Mouse (Mus musculus) telencephalon, adult 2 months (tissue): Measurements from ENCODE around the gene Khdc3.
"Not testable (repeated sequence)": the region's sequence is repeated elsewhere in the genome, so short reads cannot be mapped to it uniquely, and the experiment has no call there.

Experiments used
- DNase-seq: peaks from one replicate; pipeline ENCODE4 v3.0.0-alpha.2; 2011; ENCODE audit warnings: low read depth, low spot score

The Khdc3 gene

GRCm38 (mm10) chr9:73097898-73098297, 3.7 kb upstream of the Khdc3 start:
- no peak for DNase-seq

DNA sequence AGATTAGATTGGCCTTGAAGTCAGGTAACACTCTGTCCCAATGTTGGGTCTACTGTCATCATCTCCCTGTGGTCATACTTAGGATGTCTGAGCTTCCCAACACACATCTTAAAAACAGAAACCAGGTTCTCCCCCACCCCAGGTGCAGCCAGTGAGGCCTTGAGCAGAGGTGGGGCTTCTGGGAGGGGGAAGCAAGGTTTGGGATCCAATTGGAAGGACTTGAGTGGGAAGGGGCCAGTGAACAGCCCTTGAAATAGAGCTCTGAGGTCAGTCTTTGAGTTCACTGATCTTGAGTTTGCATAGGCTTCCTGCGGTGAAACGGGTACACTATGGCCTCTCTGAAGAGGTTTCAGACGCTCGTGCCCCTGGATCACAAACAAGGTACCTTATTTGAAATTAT, 545 bp downstream of the Khdc3 start, which contains the start of gene Gm20509:
Gene Gm20509 (plus strand): TSS at position 290 of the 400 bp plus-strand sequence.
- no peak for DNase-seq

DNA sequence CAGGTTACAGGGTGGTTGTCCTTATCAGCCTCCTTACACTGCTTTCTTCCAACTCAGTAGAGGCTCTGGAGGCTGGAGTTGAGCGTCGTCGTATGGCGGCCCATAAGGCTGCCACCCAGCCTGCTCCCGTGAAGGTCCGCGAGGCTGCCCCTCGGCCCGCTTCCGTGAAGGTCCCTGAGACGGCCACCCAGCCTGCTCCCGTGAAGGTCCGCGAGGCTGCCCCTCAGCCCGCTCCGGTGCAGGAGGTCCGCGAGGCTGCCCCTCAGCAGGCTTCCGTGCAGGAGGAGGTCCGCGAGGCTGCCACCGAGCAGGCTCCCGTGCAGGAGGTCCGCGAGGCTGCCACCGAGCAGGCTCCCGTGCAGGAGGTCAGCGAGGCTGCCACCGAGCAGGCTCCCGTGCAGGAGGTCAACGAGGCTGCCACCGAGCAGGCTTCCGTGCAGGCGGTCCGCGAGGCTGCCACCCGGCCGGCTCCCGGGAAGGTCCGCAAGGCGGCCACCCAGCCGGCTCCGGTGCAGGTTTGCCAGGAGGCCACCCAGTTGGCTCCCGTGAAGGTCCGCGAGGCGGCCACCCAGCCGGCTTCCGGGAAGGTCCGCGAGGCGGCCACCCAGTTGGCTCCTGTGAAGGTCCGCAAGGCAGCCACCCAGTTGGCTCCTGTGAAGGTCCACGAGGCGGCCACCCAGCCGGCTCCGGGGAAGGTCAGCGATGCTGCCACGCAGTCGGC, 1.7 kb downstream of the Khdc3 start:
- DNase-seq: no peak

DNA sequence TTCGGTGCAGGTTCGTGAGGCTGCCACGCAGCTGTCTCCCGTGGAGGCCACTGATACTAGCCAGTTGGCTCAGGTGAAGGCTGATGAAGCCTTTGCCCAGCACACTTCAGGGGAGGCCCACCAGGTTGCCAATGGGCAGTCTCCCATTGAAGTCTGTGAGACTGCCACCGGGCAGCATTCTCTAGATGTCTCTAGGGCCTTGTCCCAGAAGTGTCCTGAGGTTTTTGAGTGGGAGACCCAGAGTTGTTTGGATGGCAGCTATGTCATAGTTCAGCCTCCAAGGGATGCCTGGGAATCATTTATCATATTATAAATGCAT, 2.2 kb downstream of the Khdc3 start:
- no peak for DNase-seq

DNA sequence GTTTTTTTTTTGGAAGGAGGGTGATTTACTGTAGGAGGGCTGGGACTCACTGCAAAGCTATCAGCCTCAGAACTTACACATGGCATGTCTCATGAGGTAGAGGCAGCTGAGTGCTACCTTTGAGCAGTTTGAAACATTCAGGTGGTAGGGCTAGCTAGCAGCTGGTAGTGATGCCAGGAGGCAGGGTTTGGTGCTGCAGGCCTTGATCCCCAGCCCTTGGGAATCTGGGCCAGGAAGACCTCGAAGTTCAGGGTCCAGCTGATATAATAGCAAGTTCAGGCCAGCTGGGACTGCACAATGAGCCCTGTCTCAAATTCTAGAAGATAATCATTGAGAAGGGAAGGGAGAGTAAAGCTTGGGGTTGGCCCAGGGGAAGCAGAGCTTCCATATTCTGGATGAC, 3.5 kb downstream of the Khdc3 start:
- no peak for DNase-seq

GRCm38 (mm10) chr9:73105771-73106170, 4.1 kb downstream of the Khdc3 start:
- DNase-seq: no peak

GRCm38 (mm10) chr9:73112919-73113906, 11.6 kb downstream of the Khdc3 start, which contains the start of gene Rsl24d1:
Rsl24d1 (plus strand) TSS chr9:73113426.
- DNase-seq: peak; percentile 97

GRCm38 (mm10) chr9:73116704-73117103, 15.1 kb downstream of the Khdc3 start:
- not testable (repeated sequence) for DNase-seq

DNA sequence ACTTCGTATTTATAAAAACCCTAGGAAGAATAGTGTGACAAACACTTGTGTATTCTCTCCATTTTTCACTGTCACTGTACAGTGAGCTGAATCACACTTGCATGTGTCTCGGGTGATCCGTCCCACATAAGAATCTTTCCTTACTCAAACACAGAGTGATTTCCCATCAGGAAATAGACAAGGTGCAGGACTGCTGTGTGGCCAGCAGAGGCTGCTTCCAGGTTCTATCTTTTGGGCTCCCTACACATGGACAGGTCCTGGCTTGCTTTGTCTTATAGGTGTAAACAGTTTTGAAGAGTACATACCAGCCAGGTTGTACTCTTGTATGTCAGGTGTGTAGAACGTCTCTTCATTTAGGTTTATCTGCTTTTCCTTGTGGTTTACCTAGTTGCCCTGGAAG, 16.4 kb downstream of the Khdc3 start:
- DNase-seq: no peak

DNA sequence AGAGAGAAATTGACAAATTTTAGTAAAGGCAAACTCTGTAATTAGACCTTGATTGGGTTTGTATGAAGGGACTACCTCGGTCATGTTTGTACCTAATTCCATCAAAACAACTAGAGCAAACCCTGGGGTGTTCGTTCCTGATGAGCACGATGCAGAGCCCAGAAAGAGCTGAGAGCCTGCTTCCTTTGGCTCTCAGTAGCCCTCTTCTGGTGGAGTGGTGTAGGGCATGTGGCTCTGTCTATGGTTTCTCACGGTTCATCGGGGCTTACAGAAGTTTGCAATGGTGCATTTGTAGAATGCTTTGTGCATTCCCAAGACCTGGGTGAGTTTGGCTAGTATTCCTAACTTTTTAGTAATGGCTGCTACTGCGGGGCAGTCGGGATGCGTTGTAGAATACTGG, 20.1 kb downstream of the Khdc3 start:
- DNase-seq: no peak

GRCm38 (mm10) chr9:73125043-73125570, 23.5 kb downstream of the Khdc3 start:
- DNase-seq: no peak

DNA sequence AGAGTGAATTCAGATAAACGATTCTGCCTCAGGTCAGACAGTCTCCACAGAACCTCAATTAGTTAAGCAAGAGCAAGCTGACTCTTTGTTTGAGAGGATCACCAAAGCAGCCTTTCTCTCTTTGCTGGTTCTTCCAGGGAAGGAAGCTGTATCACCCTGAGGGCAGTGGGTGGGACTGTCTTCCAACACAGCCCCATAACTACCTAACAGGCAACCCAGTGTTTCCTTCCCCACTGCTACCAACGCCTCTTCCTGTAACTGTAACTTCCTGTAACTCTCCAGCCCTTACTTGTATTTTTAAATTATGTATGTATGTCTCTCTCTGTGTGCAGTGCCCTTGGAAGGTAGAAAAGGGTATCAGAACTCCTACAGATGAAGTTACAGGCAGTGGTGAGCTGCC, 25.8 kb downstream of the Khdc3 start:
- no peak for DNase-seq

GRCm38 (mm10) chr9:73129875-73130274, 28.2 kb downstream of the Khdc3 start:
- DNase-seq: no peak

- DNase-seq: no peak
Measured at GRCm38 (mm10) chr9:73130529-73130928, 28.9 kb downstream of the Khdc3 start.

DNA sequence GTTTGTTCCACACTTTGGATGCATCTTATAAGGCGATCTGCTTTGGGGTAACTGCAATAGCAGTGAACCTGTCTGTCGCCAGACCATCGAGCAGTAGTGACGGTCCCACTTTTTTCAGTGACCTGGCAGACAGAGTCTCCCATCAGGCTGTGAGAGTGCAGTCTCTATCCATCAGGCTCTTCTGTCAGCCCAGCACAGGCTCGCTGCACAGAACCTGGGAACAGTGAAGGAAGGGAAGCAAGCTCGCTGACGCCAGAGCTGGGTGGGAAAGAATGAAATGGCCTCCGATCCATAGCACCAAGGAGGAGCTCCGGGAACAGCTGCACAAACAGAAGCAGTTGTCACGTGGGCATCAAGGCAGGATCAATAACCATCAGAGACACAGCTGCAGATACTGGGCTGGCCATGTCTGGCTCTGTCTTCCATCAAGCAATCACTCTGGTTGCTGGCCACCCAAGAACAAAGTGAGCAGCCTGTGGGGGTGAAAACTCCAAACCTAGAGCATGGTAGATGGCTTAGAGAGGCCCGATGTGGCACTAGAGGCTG, 35.8 kb downstream of the Khdc3 start:
- DNase-seq: no peak
